Comparison of ENCODE assay signal across 9 mouse cellular contexts in genomic region chr3:143508280-143508679, GRCm38 (mm10).
DNase-seq lines count a peak whose midpoint lies in the region; ATAC-seq and TF ChIP-seq lines count a peak whose summit lies in the region.
"Had no signal": no experiment of that assay in that cellular context is flagged by ENCODE, and none has a peak within 500 bp of the region (broad histone marks: within the 10 kb centered on the region; RNA-seq: fewer than 3 reads in every experiment).

No protein-coding gene starts in this region.

- DNase-seq in midbrain, postnatal 0 days (ENCODE audit: low spot score) = peak; percentile 65
- DNase-seq in midbrain, embryonic 11.5 days (ENCODE audit: low spot score, missing footprints) = no peak
- DNase-seq in embryonic facial prominence, embryonic 14.5 days (ENCODE audit: low spot score) = peak; percentile 67
- peak; percentile 33 to 35 for DNase-seq in layer of hippocampus, postnatal 36 days
- DNase-seq in right cerebral cortex, postnatal 14 days = peak; percentile 75
- DNase-seq in yolk sac, embryonic 10.5 days (ENCODE audit: low spot score) = no peak

- 67% methylated on average over 1 of the region's 1 CpGs for WGBS in forebrain, embryonic 13.5 days
- 74% methylated on average over 1 of the region's 1 CpGs for whole genome bisulfite sequencing in forebrain, embryonic 12.5 days
- WGBS in midbrain, postnatal 0 days = 59% methylated on average over 1 of the region's 1 CpGs
- WGBS in midbrain, embryonic 11.5 days = 75% methylated on average over 1 of the region's 1 CpGs
- WGBS in embryonic facial prominence, embryonic 14.5 days = 59% methylated on average over 1 of the region's 1 CpGs

- no peak overlapping the region for H3K4me3 ChIP-seq in forebrain, embryonic 13.5 days
- H3K4me3 ChIP-seq in forebrain, embryonic 12.5 days (replicated peaks) = no peak overlapping the region
- no peak overlapping the region for H3K4me3 ChIP-seq in midbrain, postnatal 0 days (ENCODE audit: low read depth, low read length)
- no peak overlapping the region for H3K4me3 ChIP-seq in midbrain, embryonic 11.5 days (ENCODE audit: low read depth, low read length)
- no peak overlapping the region for H3K4me3 ChIP-seq in embryonic facial prominence, embryonic 14.5 days (ENCODE audit: low read depth, low read length)
- H3K4me3 ChIP-seq: embryonic facial prominence, embryonic 13.5 days had no signal

- H3K4me2 ChIP-seq in forebrain, embryonic 13.5 days = no peak overlapping the region
- H3K4me2 ChIP-seq in forebrain, embryonic 12.5 days = no peak overlapping the region
- H3K4me2 ChIP-seq in midbrain, postnatal 0 days (ENCODE audit: low read depth, low read length, poor library complexity, severe bottlenecking) = no peak overlapping the region
- H3K4me2 ChIP-seq in midbrain, embryonic 11.5 days = no peak overlapping the region
- no peak overlapping the region for H3K4me2 ChIP-seq in embryonic facial prominence, embryonic 14.5 days (ENCODE audit: low read depth, low read length)
- H3K4me2 ChIP-seq: embryonic facial prominence, embryonic 13.5 days had no signal

- H3K9ac ChIP-seq in forebrain, embryonic 13.5 days = no peak overlapping the region
- H3K9ac ChIP-seq in forebrain, embryonic 12.5 days = no peak overlapping the region
- H3K9ac ChIP-seq in midbrain, postnatal 0 days (replicated peaks; ENCODE audit: low read length, poor library complexity, severe bottlenecking) = no peak overlapping the region
- H3K9ac ChIP-seq in midbrain, embryonic 11.5 days (ENCODE audit: low read length) = no peak overlapping the region
- no peak overlapping the region for H3K9ac ChIP-seq in embryonic facial prominence, embryonic 14.5 days (ENCODE audit: low read depth, low read length)
- H3K9ac ChIP-seq: embryonic facial prominence, embryonic 13.5 days had no signal

- H3K36me3 ChIP-seq in forebrain, embryonic 13.5 days (ENCODE audit: poor library complexity, severe bottlenecking) = no peaks in the 10 kb centered on the region
- no peaks in the 10 kb centered on the region for H3K36me3 ChIP-seq in forebrain, embryonic 12.5 days (replicated peaks)
- no peaks in the 10 kb centered on the region for H3K36me3 ChIP-seq in midbrain, postnatal 0 days (ENCODE audit: insufficient read depth, low read length)
- no peaks in the 10 kb centered on the region for H3K36me3 ChIP-seq in midbrain, embryonic 11.5 days (ENCODE audit: control insufficient read depth, insufficient read depth, low read length)
- H3K36me3 ChIP-seq in embryonic facial prominence, embryonic 14.5 days (ENCODE audit: control insufficient read depth, insufficient read depth, low read length) = no peaks in the 10 kb centered on the region
- H3K36me3 ChIP-seq: embryonic facial prominence, embryonic 13.5 days had no signal

- H3K9me3 ChIP-seq in forebrain, embryonic 13.5 days (replicated peaks) = no peaks in the 10 kb centered on the region
- no peaks in the 10 kb centered on the region for H3K9me3 ChIP-seq in forebrain, embryonic 12.5 days
- no peaks in the 10 kb centered on the region for H3K9me3 ChIP-seq in midbrain, postnatal 0 days (ENCODE audit: low read length)
- no peaks in the 10 kb centered on the region for H3K9me3 ChIP-seq in midbrain, embryonic 11.5 days (ENCODE audit: control insufficient read depth, low read length)
- no peaks in the 10 kb centered on the region for H3K9me3 ChIP-seq in embryonic facial prominence, embryonic 14.5 days (ENCODE audit: control insufficient read depth, low read length)
- H3K9me3 ChIP-seq: embryonic facial prominence, embryonic 13.5 days had no signal

- ATAC-seq in forebrain, embryonic 13.5 days = 0 out of 2 replicates have a peak, but pooled peaks have one; percentile 48
- no peak for ATAC-seq in forebrain, embryonic 12.5 days (ENCODE audit: low FRiP score)
- no peak for ATAC-seq in midbrain, postnatal 0 days (ENCODE audit: low FRiP score)
- ATAC-seq in midbrain, embryonic 11.5 days (ENCODE audit: low FRiP score) = no peak
- no peak for ATAC-seq in embryonic facial prominence, embryonic 14.5 days (ENCODE audit: low read depth)

- peak; percentile 72 for TF ChIP-seq CTCF in midbrain, postnatal 0 days (IDR thresholded peaks at IDR 0.05)

- no peaks in the 10 kb centered on the region for H3K27me3 ChIP-seq in forebrain, embryonic 13.5 days
- H3K27me3 ChIP-seq in forebrain, embryonic 12.5 days = no peaks in the 10 kb centered on the region
- H3K27me3 ChIP-seq in midbrain, postnatal 0 days (ENCODE audit: insufficient read depth, low read length) = no peaks in the 10 kb centered on the region
- H3K27me3 ChIP-seq in midbrain, embryonic 11.5 days (ENCODE audit: control insufficient read depth, insufficient read depth, low read length) = no peaks in the 10 kb centered on the region
- H3K27me3 ChIP-seq in embryonic facial prominence, embryonic 14.5 days (replicated peaks; ENCODE audit: control insufficient read depth, insufficient read depth, low read length) = no peaks in the 10 kb centered on the region
- H3K27me3 ChIP-seq: embryonic facial prominence, embryonic 13.5 days had no signal

- H3K4me1 ChIP-seq in forebrain, embryonic 13.5 days = peaks cover 8% of the 10 kb centered on the region; the same call in 1 of the 2 replicates
- 0 out of 2 replicates have a peak, but pooled peaks cover 5% of the 10 kb centered on the region for H3K4me1 ChIP-seq in forebrain, embryonic 12.5 days
- H3K4me1 ChIP-seq in midbrain, postnatal 0 days (ENCODE audit: insufficient read depth, low read length) = no peaks in the 10 kb centered on the region
- H3K4me1 ChIP-seq in midbrain, embryonic 11.5 days (ENCODE audit: control insufficient read depth, insufficient read depth, low read length) = no peaks in the 10 kb centered on the region
- H3K4me1 ChIP-seq in embryonic facial prominence, embryonic 14.5 days (ENCODE audit: control insufficient read depth, insufficient read depth, low read length) = no peaks in the 10 kb centered on the region

- no peak overlapping the region for H3K27ac ChIP-seq in forebrain, embryonic 13.5 days
- H3K27ac ChIP-seq in forebrain, embryonic 12.5 days = no peak overlapping the region
- H3K27ac ChIP-seq in midbrain, postnatal 0 days (ENCODE audit: low read depth, low read length) = no peak overlapping the region
- H3K27ac ChIP-seq in midbrain, embryonic 11.5 days (ENCODE audit: low read depth, low read length) = no peak overlapping the region
- H3K27ac ChIP-seq in embryonic facial prominence, embryonic 14.5 days (replicated peaks; ENCODE audit: low read depth, low read length) = no peak overlapping the region
- H3K27ac ChIP-seq: embryonic facial prominence, embryonic 13.5 days had no signal

Comparison
In these comparisons a context has a peak if more than half of its experiments do, and no peak if none do; other contexts are left out.
1. DNase-seq: peak in midbrain, postnatal 0 days (single experiment), embryonic facial prominence, embryonic 14.5 days (single experiment), layer of hippocampus, postnatal 36 days (2 of 2) and right cerebral cortex, postnatal 14 days (single experiment); none in midbrain, embryonic 11.5 days (single experiment) and yolk sac, embryonic 10.5 days (single experiment).